Mouse (Mus musculus) left cerebral cortex, adult 2 months (tissue): Measurements from ENCODE around the gene Hoxb4. TPM values are rescaled to one million over a fixed set of nuclear protein-coding genes. Genes with fewer than 3 reads are reported as not detected.

Source experiments
- DNase-seq, 2 experiments: peaks; one replicate each; pipeline ENCODE4 v3.0.0; 2021 to 2022; ENCODE audit warnings: low spot score in 2 of 2, mixed read lengths in 1 of 2; ENCODE audit errors: extremely low spot score in 1 of 2
- H3K27ac ChIP-seq: fragments of 200-600 bp; 2 replicates; pipeline ENCODE4 v1.8.1; 2022
- H3K4me3 ChIP-seq: fragments of 200-600 bp; 2 replicates; pipeline ENCODE4 v1.8.1; 2022
- CTCF ChIP-seq: fragments of 200-600 bp; IDR thresholded peaks from 2 replicates; pipeline ENCODE4 v1.8.1; 2022; ENCODE audit warnings: antibody characterized with exemption, mild to moderate bottlenecking, moderate library complexity
- intact Hi-C: fragments of 180-260 bp; cut with DNase I; formaldehyde crosslinking; loops from one replicate; pipeline ENCODE4 v1.15.1; 2025
- total RNA-seq, 2 experiments: library from RNA; stranded (reverse); gene quantifications; 2 replicates each; pipeline ENCODE4 v1.2.3; 2021

Gene Hoxb4
- total RNA-seq, 2 experiments from 2014 or later: not detected

- no peak for TF ChIP-seq CTCF
- intact Hi-C loops: loop anchor here (5.0 kb wide), 1 partner anchor 118 kb away; no protein-coding TSS in a partner anchor
- H3K4me3 ChIP-seq: no peak overlapping the region
- no peak overlapping the region for H3K27ac ChIP-seq
- DNase-seq: no peak
Measured at GRCm38 (mm10) chr11:96320688-96321087, 2.6 kb downstream of the Hoxb4 start.

- DNase-seq: no peak
- Histone ChIP-seq H3K27ac (no peak overlapping the region), H3K4me3 (no peak overlapping the region)
- intact Hi-C loops: loop anchor here (5.0 kb wide), 1 partner anchor 120 kb away; no protein-coding TSS in a partner anchor
- TF ChIP-seq CTCF: no peak
Measured at GRCm38 (mm10) chr11:96321846-96322245, 3.8 kb downstream of the Hoxb4 start.

GRCm38 (mm10) chr11:96322738-96323137 is 4.7 kb downstream of the Hoxb4 start:
- no peak overlapping the region for H3K27ac ChIP-seq

GRCm38 (mm10) chr11:96323154-96323553 is 5.1 kb downstream of the Hoxb4 start, which contains the start of gene Hoxb3:
TSS of gene Hoxb3 (plus strand) at chr11:96323326.
- intact Hi-C loops: loop anchor here (5.0 kb wide), 1 partner anchor 121 kb away; no protein-coding TSS in a partner anchor
- H3K4me3 ChIP-seq: no peak within 1 kb of the TSS
- no peak for TF ChIP-seq CTCF
- H3K27ac ChIP-seq: no peak within 1 kb of the TSS
- DNase-seq: no peak

More at GRCm38 (mm10) chr11:96322738-96323137, 4.7 kb downstream of the Hoxb4 start:
- TF ChIP-seq CTCF: no peak
- intact Hi-C loops: loop anchor here (5.0 kb wide), 1 partner anchor 120 kb away; no protein-coding TSS in a partner anchor
- no peak overlapping the region for H3K4me3 ChIP-seq
- no peak for DNase-seq

GRCm38 (mm10) chr11:96324125-96324524 is 6.1 kb downstream of the Hoxb4 start:
- DNase-seq: no peak
- no peak for TF ChIP-seq CTCF
- no peak overlapping the region for H3K4me3 ChIP-seq
- intact Hi-C loops: loop anchor here (5.0 kb wide), 1 partner anchor 122 kb away; no protein-coding TSS in a partner anchor
- no peak overlapping the region for H3K27ac ChIP-seq

GRCm38 (mm10) chr11:96324965-96325364 is 6.9 kb downstream of the Hoxb4 start:
- DNase-seq: no peak
- H3K4me3 ChIP-seq: no peak overlapping the region
- no peak for TF ChIP-seq CTCF
- intact Hi-C loops: loop anchor here (5.0 kb wide), 2 partner anchors 63 to 123 kb away; no protein-coding TSS in a partner anchor
- H3K27ac ChIP-seq: no peak overlapping the region

GRCm38 (mm10) chr11:96325747-96326212 is 7.7 kb downstream of the Hoxb4 start:
- no peak for DNase-seq
- intact Hi-C loops: loop anchor here (5.0 kb wide), 1 partner anchor 63 kb away; no protein-coding TSS in a partner anchor
- Histone ChIP-seq H3K27ac (no peak overlapping the region), H3K4me3 (no peak overlapping the region)
- TF ChIP-seq CTCF: no peak

- no peak for DNase-seq
- intact Hi-C loops: loop anchor here (5.0 kb wide), 1 partner anchor 64 kb away; no protein-coding TSS in a partner anchor
- TF ChIP-seq CTCF: no peak
- H3K4me3 ChIP-seq: no peak overlapping the region
- no peak overlapping the region for H3K27ac ChIP-seq
Measured at GRCm38 (mm10) chr11:96326705-96327104, 8.6 kb downstream of the Hoxb4 start.

GRCm38 (mm10) chr11:96327122-96327521 is 9.1 kb downstream of the Hoxb4 start:
- Histone ChIP-seq H3K27ac (no peak overlapping the region), H3K4me3 (no peak overlapping the region)
- no peak for TF ChIP-seq CTCF
- intact Hi-C loops: loop anchor here (5.0 kb wide), 1 partner anchor 65 kb away; no protein-coding TSS in a partner anchor
- DNase-seq: no peak

GRCm38 (mm10) chr11:96327750-96328149 is 9.7 kb downstream of the Hoxb4 start:
- no peak overlapping the region for H3K4me3 ChIP-seq
- intact Hi-C loops: loop anchor here (5.0 kb wide), 1 partner anchor 65 kb away; no protein-coding TSS in a partner anchor
- no peak overlapping the region for H3K27ac ChIP-seq

GRCm38 (mm10) chr11:96328605-96329004 is 10.5 kb downstream of the Hoxb4 start:
- TF ChIP-seq CTCF: no peak
- H3K4me3 ChIP-seq: no peak overlapping the region
- DNase-seq: no peak
- intact Hi-C loops: loop anchor here (5.0 kb wide), 1 partner anchor 66 kb away; no protein-coding TSS in a partner anchor
- no peak overlapping the region for H3K27ac ChIP-seq

More at GRCm38 (mm10) chr11:96327750-96328149, 9.7 kb downstream of the Hoxb4 start:
- TF ChIP-seq CTCF: no peak
- DNase-seq: no peak

- no peak overlapping the region for H3K27ac ChIP-seq
- no peak overlapping the region for H3K4me3 ChIP-seq
- no peak for TF ChIP-seq CTCF
- intact Hi-C loops: no loop called here
- no peak for DNase-seq
Measured at GRCm38 (mm10) chr11:96332105-96332504, 14.0 kb downstream of the Hoxb4 start.
